Mouse (Mus musculus) layer of hippocampus, adult 18-20 months (tissue): ENCODE data around the gene Tfap2e. TPM values are rescaled to one million over a fixed set of nuclear protein-coding genes. Genes with fewer than 3 reads are reported as not detected.

ENCODE experiments used
- DNase-seq, 2 experiments: peaks; one replicate each; pipeline ENCODE4 v3.0.0; 2022; ENCODE audit warnings: low spot score in 2 of 2
- long read RNA-seq: library from polyadenylated mRNA; stranded (forward); transcript quantifications from one replicate; pipeline ENCODE4 v2.0.0, GENCODE M21; 2021
- total RNA-seq, 2 experiments: library from RNA; stranded (reverse); gene quantifications; 2 replicates each; pipeline ENCODE4 v1.2.3; 2021

Gene Tfap2e
- not detected for total RNA-seq
- long read RNA-seq, result 0 reads

DNA sequence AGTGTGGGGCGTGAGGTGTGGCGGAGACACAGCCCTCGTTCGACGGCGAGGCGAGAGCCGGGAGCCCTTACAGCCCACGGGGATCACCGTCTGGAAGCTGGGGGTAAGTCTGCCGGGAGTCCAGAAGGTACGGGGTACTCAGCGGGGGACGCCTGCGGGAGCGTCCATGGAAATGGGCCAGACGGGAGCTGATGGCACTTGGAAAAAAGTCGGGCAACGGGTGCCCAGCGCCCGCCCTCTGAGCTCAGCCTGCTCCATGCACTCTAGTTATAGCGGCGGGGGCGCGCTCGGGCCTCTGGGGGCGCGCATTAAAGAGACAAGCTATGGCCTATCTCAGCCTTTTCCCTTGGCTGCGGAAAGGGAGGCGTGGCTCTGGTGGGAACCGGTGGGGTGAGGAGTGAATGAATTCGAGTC lies at the start of gene Tfap2e:
Tfap2e (minus strand) TSS at position 240 of the 414 bp plus-strand sequence.
- DNase-seq, result no peak

DNA sequence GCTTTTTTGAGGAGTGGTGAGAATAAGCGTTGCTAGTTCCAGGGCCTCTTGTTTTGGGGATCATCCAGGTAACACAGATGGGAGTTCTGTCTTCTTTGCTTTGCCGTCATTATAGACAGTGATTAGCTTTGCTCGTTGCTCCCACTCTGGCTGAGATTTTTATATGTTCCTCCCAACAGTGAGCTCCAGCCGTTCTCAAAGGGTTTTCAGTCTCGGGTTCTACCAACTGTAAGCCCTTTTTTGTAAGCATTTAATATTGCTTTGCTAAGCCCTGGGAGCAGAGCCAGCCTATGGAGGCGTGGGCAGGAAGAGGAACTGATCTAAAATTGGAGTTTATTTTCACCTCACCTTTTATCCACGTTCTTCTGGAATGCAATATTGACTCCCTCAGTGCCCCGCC lies 47.0 kb upstream of the Tfap2e start:
- peak; percentile 59 to 77 for DNase-seq

DNA sequence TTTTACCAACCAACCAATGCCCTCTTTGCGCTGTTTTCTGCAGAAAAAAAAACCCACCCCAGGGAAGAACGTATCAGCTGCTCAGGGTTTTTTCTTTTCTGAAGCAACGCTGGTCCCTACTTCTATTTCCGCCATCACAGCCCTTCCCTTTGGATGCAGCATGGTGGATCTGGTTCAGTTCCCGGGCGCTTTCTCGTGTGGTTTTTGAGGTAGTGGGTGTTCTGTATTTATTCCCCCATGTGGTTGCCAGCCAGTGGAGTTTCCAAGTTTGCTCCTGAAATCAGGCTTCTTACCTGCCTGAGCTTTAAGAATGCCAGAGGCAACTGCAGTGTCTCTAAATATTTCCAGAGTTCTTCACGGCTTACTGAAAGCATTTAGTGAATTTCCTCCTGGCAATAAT lies 46.5 kb upstream of the Tfap2e start:
- peak in 1 of 2 experiments; percentile 39 for DNase-seq

GRCm38 (mm10) chr4:126781871-126782270 lies 45.8 kb upstream of the Tfap2e start:
- no peak for DNase-seq

GRCm38 (mm10) chr4:126779826-126780775 lies 44.1 kb upstream of the Tfap2e start:
- DNase-seq, result peak in 1 of 2 experiments; percentile 37

- DNase-seq, result peak in 1 of 2 experiments; percentile 46
Observed at GRCm38 (mm10) chr4:126779148-126779581, 43.1 kb upstream of the Tfap2e start.

GRCm38 (mm10) chr4:126775182-126775581 lies 39.1 kb upstream of the Tfap2e start:
- DNase-seq, result no peak

- DNase-seq, result no peak
Observed at GRCm38 (mm10) chr4:126773871-126774270, 37.8 kb upstream of the Tfap2e start.

DNA sequence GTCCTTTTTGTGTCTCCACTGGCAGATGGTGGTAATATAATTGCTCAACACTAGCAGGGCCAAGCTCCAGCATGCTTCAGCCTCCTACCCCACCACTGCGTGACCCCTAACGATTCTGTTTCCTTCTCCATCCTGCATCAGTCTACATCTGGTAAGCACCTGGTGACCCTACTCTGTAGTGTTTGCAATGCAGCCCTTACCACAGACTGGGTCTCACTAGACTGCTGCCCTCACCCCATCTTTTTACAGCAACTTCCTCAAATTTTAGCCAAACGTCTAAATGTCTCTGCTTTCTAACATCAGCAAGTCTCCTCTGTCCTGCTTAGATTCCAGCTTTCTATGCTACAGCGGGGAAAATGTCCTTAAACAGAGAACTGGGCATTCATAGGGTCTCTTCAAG lies 34.8 kb upstream of the Tfap2e start:
- no peak for DNase-seq

GRCm38 (mm10) chr4:126769800-126770563 lies 33.9 kb upstream of the Tfap2e start:
- no peak for DNase-seq

DNA sequence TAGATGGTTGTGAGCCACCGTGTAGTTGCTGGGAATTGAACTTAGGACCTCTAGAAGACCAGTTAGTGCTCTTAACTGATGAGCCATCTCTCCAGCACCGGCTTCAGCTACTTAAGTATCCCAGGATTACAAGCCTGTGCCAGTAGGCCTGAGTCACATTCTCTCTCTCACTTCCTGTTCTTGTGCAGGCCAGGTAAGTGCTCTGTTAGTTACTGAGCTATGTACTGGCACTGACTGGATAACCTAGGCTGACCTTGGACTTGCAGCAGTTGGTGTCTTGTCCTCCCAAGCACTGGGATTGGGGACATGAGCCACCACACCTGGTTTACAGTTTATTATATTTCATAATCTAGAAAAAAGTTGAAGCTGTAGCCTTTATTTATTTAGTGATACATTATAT lies 27.4 kb upstream of the Tfap2e start:
- no peak for DNase-seq

DNA sequence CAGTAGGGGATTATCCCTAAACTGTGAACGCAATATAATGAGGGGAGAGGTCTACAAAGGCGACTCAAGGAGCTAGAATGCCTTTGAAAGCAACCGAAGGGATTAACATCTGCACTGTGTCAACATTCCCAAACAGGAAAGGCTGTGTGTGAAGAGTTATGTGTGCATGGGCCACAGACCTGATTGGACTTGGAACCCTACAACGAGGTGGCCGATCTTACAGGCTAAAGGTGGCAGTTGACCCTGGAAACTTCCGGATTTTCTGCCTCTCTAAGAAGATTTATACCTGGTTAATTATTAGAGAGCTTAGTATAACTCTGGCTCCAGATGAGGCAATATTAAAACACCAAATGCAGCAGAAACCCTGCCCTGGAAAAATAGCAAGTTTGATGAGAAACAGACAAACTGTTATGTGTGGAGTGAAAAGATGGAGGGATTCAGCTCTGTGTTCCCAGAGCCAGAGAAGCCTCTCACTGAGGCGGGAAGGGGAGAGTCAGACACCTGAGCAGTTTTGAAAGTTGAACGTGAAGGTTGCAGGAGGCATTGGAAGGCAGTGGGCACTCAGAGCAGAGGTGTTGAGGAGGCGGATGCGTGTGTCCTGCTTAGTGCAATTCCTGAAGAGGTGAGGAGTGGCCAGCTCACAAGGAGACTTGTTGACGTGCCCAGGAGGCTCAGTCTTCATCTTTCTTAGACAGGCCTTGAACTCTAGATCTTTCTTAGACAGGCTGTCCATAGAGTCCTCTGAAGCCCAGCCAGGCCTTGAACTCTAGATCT lies 26.7 kb upstream of the Tfap2e start:
- no peak for DNase-seq

- no peak for DNase-seq
Observed at GRCm38 (mm10) chr4:126759435-126759834, 23.4 kb upstream of the Tfap2e start.

DNA sequence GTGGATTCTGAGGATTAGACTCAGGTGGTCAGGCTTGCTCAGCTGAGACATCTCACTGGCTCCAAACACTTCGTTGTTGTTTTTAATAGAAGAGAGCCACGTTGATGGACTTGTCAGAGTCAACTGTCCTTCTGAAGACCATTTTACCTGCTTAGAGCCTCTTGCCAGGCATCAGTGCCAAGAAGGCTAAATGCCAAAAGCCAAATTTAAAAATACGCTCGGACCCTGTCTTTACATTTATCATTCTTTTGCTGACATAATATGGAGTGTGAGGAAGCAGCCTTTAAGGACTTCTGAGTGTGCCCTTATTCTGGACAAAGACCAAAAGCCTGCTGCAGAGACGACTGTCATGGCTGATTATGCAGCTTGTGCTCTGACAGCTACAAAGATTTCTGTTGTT lies 22.3 kb upstream of the Tfap2e start:
- DNase-seq, result no peak

DNA sequence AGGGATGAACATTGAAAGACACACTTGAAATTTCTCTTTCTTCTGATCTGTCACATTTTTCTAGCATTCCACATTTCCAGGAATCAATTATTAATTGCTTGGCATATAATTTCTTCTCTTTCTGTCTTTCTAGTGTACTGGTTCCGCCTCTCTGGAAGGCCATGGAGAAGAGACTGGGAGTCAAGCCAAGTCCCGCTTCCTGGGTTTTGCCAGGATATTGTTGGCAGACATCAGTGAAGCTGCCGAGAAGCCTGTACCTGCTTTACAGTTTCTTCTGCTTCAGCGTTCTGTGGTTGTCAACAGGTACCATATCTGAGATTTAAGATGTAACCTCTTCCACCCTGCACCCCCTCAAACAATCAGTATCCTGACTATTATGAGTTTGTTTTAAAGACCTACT lies 20.7 kb upstream of the Tfap2e start:
- peak in 1 of 2 experiments; percentile 80 for DNase-seq

DNA sequence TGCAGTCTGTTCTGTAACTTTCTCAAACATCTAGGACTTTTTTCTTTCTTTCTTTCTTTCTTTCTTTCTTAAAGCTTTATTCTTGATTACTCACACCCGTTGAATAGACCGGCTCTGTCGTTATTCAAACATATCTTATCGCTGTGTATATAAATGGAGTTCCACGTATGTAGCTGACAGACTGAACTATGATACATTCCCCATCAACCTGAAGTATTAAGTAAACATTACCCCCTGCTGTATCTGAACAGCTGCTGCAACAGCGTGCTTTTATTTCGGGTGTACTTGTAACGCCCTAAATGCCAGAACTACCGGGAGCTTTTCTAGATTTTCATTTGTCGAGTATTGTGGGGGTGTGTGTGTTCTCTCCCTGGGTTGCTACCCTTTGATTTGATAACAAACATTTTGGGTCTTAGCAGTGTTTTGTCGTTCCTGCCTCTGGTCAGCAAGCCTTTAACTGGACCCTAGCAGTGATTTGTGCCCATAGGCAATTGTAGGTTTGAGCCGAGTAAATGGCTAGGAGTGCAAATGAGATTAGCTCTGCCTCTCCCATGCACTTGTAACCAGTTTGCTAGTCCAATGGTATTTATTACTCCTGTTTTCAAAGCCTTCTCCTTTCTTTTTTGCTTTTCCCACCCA lies 18.8 kb upstream of the Tfap2e start:
- DNase-seq, result no peak

DNA sequence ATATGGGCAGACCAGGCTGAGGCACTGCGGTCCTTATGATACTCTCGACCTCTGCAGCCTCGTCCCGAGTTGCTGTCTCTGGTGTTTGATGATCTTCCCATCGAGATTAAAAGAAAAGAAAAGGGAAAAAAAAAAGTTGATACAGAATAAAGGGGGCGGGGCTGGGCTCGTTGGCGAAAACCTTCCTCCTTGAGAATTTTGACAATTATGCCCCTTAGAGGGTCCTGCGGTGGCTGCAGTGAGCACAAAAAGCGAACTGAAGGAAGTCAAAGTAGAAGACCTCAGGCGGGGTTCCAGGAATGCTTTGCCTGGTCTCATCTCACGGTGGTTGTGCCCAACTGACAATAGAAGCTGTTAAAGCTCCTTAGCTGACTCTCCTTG lies 18.2 kb upstream of the Tfap2e start:
- DNase-seq, result no peak

- DNase-seq, result peak; percentile 97 to 99
Observed at GRCm38 (mm10) chr4:126753268-126754230, 17.5 kb upstream of the Tfap2e start, which contains the start of the genes Ncdn and AU040320. Ncdn (minus strand) TSS chr4:126753438. AU040320 (plus strand) TSS chr4:126753544.

DNA sequence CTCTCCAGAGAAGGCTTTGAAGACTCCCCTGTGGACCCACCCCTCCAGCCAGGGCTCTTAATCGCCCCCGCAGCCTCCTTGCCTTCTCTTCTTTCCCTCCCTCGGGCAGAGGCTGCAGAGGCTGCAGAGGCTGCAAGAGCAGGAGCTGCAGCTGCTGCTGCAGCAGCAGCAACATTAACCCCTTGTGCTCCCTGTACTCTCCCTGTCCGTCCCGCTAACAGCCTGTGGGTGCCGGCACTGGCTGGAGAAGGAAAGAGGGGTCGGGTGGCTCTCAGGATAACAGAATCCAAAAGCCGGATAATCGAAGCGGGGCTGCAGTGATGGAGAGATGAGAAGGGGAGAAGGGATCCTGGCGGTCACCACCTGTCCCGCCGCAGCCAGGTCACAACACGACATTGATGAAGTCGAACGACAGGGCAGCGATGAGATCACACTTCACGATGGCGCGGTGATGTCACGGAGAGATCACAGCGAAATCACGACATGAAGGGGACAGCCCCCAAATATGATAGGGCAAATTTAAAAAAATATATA lies 16.6 kb upstream of the Tfap2e start:
- no peak for DNase-seq
